Mouse (Mus musculus): Measurements from ENCODE around the gene Emilin2. TPM values are rescaled to one million over a fixed set of nuclear protein-coding genes. Genes with fewer than 3 reads are reported as not detected.

Gene Emilin2
- polyA plus RNA-seq, 1 experiment from 2014 or later: 2.7 TPM

GRCm38 (mm10) chr17:71273901-71274300 lies 37.9 kb downstream of the Emilin2 start:
- 93% methylated on average over 12 of the region's 12 CpGs for WGBS
- no peaks in the 10 kb centered on the region for H3K4me1 ChIP-seq (ENCODE audit: insufficient read depth, low read length)
- no peak overlapping the region for H3K9ac ChIP-seq (replicated peaks; ENCODE audit: low read length)
- H3K27ac ChIP-seq (ENCODE audit: low read length): no peak overlapping the region
- no peaks in the 10 kb centered on the region for H3K9me3 ChIP-seq (ENCODE audit: low read length)
- no peak overlapping the region for H3K4me3 ChIP-seq (ENCODE audit: low read length)
- no peak for ATAC-seq (ENCODE audit: low FRiP score, low TSS enrichment)
- H3K36me3 ChIP-seq (ENCODE audit: insufficient read depth, low read length): 0 out of 2 replicates have a peak, but pooled peaks cover 3% of the 10 kb centered on the region
- no peak overlapping the region for H3K4me2 ChIP-seq (replicated peaks; ENCODE audit: low read depth, low read length)
- no peaks in the 10 kb centered on the region for H3K27me3 ChIP-seq (ENCODE audit: insufficient read depth, low read length)

- WGBS: 90% methylated on average over 3 of the region's 3 CpGs
- Histone ChIP-seq H3K4me1 (ENCODE audit: insufficient read depth, low read length) (no peaks in the 10 kb centered on the region; the same call in 1 of the 2 replicates), H3K27ac (ENCODE audit: low read length) (no peak overlapping the region), H3K9me3 (ENCODE audit: low read length) (no peaks in the 10 kb centered on the region), H3K9ac (replicated peaks; ENCODE audit: low read length) (no peak overlapping the region), H3K4me3 (ENCODE audit: low read length) (no peak overlapping the region), H3K27me3 (ENCODE audit: insufficient read depth, low read length) (no peaks in the 10 kb centered on the region), H3K36me3 (ENCODE audit: insufficient read depth, low read length) (no peaks in the 10 kb centered on the region), H3K4me2 (replicated peaks; ENCODE audit: low read depth, low read length) (no peak overlapping the region)
- ATAC-seq (ENCODE audit: low FRiP score, low TSS enrichment): peak; percentile 11; the same call in 1 of the 2 replicates
Observed at GRCm38 (mm10) chr17:71268599-71268998, 43.2 kb downstream of the Emilin2 start.

GRCm38 (mm10) chr17:71268152-71268551 lies 43.6 kb downstream of the Emilin2 start:
- Histone ChIP-seq H3K9ac (replicated peaks; ENCODE audit: low read length) (no peak overlapping the region), H3K4me3 (ENCODE audit: low read length) (no peak overlapping the region), H3K27ac (ENCODE audit: low read length) (no peak overlapping the region), H3K4me1 (ENCODE audit: insufficient read depth, low read length) (no peaks in the 10 kb centered on the region; the same call in 1 of the 2 replicates), H3K27me3 (ENCODE audit: insufficient read depth, low read length) (no peaks in the 10 kb centered on the region), H3K36me3 (ENCODE audit: insufficient read depth, low read length) (no peaks in the 10 kb centered on the region), H3K4me2 (replicated peaks; ENCODE audit: low read depth, low read length) (no peak overlapping the region), H3K9me3 (ENCODE audit: low read length) (no peaks in the 10 kb centered on the region)
- ATAC-seq (ENCODE audit: low FRiP score, low TSS enrichment): 0 out of 2 replicates have a peak, but pooled peaks have one; percentile 25
- WGBS: 87% methylated on average over 10 of the region's 10 CpGs

GRCm38 (mm10) chr17:71267374-71267773 lies 44.4 kb downstream of the Emilin2 start:
- no peak overlapping the region for H3K9ac ChIP-seq (replicated peaks; ENCODE audit: low read length)
- WGBS: 87% methylated on average over 8 of the region's 8 CpGs
- no peaks in the 10 kb centered on the region for H3K9me3 ChIP-seq (ENCODE audit: low read length)
- no peaks in the 10 kb centered on the region for H3K27me3 ChIP-seq (ENCODE audit: insufficient read depth, low read length)
- no peak overlapping the region for H3K27ac ChIP-seq (ENCODE audit: low read length)
- no peaks in the 10 kb centered on the region for H3K36me3 ChIP-seq (ENCODE audit: insufficient read depth, low read length)
- no peak overlapping the region for H3K4me3 ChIP-seq (ENCODE audit: low read length)
- no peak for ATAC-seq (ENCODE audit: low FRiP score, low TSS enrichment)
- no peak overlapping the region for H3K4me2 ChIP-seq (replicated peaks; ENCODE audit: low read depth, low read length)
- no peaks in the 10 kb centered on the region; the same call in 1 of the 2 replicates for H3K4me1 ChIP-seq (ENCODE audit: insufficient read depth, low read length)

GRCm38 (mm10) chr17:71265336-71266051 lies 46.3 kb downstream of the Emilin2 start:
- WGBS: 72% methylated on average over 5 of the region's 5 CpGs
- ATAC-seq (ENCODE audit: low FRiP score, low TSS enrichment): no peak
- no peaks in the 10 kb centered on the region for H3K9me3 ChIP-seq (ENCODE audit: low read length)
- no peaks in the 10 kb centered on the region for H3K36me3 ChIP-seq (ENCODE audit: insufficient read depth, low read length)
- H3K4me3 ChIP-seq (ENCODE audit: low read length): no peak overlapping the region
- H3K27ac ChIP-seq (ENCODE audit: low read length): no peak overlapping the region
- H3K4me2 ChIP-seq (replicated peaks; ENCODE audit: low read depth, low read length): no peak overlapping the region
- no peaks in the 10 kb centered on the region for H3K27me3 ChIP-seq (ENCODE audit: insufficient read depth, low read length)
- H3K9ac ChIP-seq (replicated peaks; ENCODE audit: low read length): no peak overlapping the region
- no peaks in the 10 kb centered on the region; the same call in 1 of the 2 replicates for H3K4me1 ChIP-seq (ENCODE audit: insufficient read depth, low read length)

- 55% methylated on average over 4 of the region's 4 CpGs for WGBS
- H3K4me1 ChIP-seq (ENCODE audit: insufficient read depth, low read length): peaks cover 4% of the 10 kb centered on the region; the same call in 1 of the 2 replicates
- ATAC-seq (ENCODE audit: low FRiP score, low TSS enrichment): no peak
- H3K27me3 ChIP-seq (ENCODE audit: insufficient read depth, low read length): no peaks in the 10 kb centered on the region
- no peaks in the 10 kb centered on the region for H3K36me3 ChIP-seq (ENCODE audit: insufficient read depth, low read length)
- H3K9me3 ChIP-seq (ENCODE audit: low read length): no peaks in the 10 kb centered on the region
- H3K4me3 ChIP-seq (ENCODE audit: low read length): no peak overlapping the region
- H3K4me2 ChIP-seq (replicated peaks; ENCODE audit: low read depth, low read length): no peak overlapping the region
- no peak overlapping the region for H3K9ac ChIP-seq (replicated peaks; ENCODE audit: low read length)
- H3K27ac ChIP-seq (ENCODE audit: low read length): no peak overlapping the region
Observed at GRCm38 (mm10) chr17:71264739-71265138, 47.0 kb downstream of the Emilin2 start.

- Histone ChIP-seq H3K4me1 (ENCODE audit: insufficient read depth, low read length) (peaks cover 6% of the 10 kb centered on the region; the same call in 1 of the 2 replicates), H3K27ac (ENCODE audit: low read length) (no peak overlapping the region), H3K4me2 (replicated peaks; ENCODE audit: low read depth, low read length) (no peak overlapping the region), H3K27me3 (ENCODE audit: insufficient read depth, low read length) (no peaks in the 10 kb centered on the region), H3K9me3 (ENCODE audit: low read length) (no peaks in the 10 kb centered on the region), H3K9ac (replicated peaks; ENCODE audit: low read length) (no peak overlapping the region), H3K4me3 (ENCODE audit: low read length) (no peak overlapping the region), H3K36me3 (ENCODE audit: insufficient read depth, low read length) (no peaks in the 10 kb centered on the region)
- no peak for ATAC-seq (ENCODE audit: low FRiP score, low TSS enrichment)
- 76% methylated on average over 6 of the region's 6 CpGs for WGBS
Observed at GRCm38 (mm10) chr17:71263136-71263535, 48.6 kb downstream of the Emilin2 start.

- Histone ChIP-seq H3K27me3 (ENCODE audit: insufficient read depth, low read length) (no peaks in the 10 kb centered on the region), H3K4me2 (replicated peaks; ENCODE audit: low read depth, low read length) (no peak overlapping the region), H3K36me3 (ENCODE audit: insufficient read depth, low read length) (no peaks in the 10 kb centered on the region), H3K27ac (ENCODE audit: low read length) (no peak overlapping the region), H3K9me3 (ENCODE audit: low read length) (no peaks in the 10 kb centered on the region), H3K9ac (replicated peaks; ENCODE audit: low read length) (no peak overlapping the region), H3K4me3 (ENCODE audit: low read length) (no peak overlapping the region), H3K4me1 (ENCODE audit: insufficient read depth, low read length) (peaks cover 6% of the 10 kb centered on the region; the same call in 1 of the 2 replicates)
- ATAC-seq (ENCODE audit: low FRiP score, low TSS enrichment): no peak
- 56% methylated on average over 3 of the region's 3 CpGs for WGBS
Observed at GRCm38 (mm10) chr17:71260658-71261057, 51.1 kb downstream of the Emilin2 start.

- Histone ChIP-seq H3K9ac (replicated peaks; ENCODE audit: low read length) (no peak overlapping the region), H3K4me2 (replicated peaks; ENCODE audit: low read depth, low read length) (no peak overlapping the region), H3K36me3 (ENCODE audit: insufficient read depth, low read length) (no peaks in the 10 kb centered on the region), H3K4me1 (ENCODE audit: insufficient read depth, low read length) (peaks cover 6% of the 10 kb centered on the region; the same call in 1 of the 2 replicates), H3K27ac (ENCODE audit: low read length) (no peak overlapping the region), H3K9me3 (ENCODE audit: low read length) (no peaks in the 10 kb centered on the region), H3K4me3 (ENCODE audit: low read length) (no peak overlapping the region), H3K27me3 (ENCODE audit: insufficient read depth, low read length) (no peaks in the 10 kb centered on the region)
- ATAC-seq (ENCODE audit: low FRiP score, low TSS enrichment): peak; percentile 83
- 52% methylated on average over 11 of the region's 11 CpGs for WGBS
Observed at GRCm38 (mm10) chr17:71259727-71260126, 52.1 kb downstream of the Emilin2 start.

- Histone ChIP-seq H3K36me3 (ENCODE audit: insufficient read depth, low read length) (no peaks in the 10 kb centered on the region), H3K4me2 (replicated peaks; ENCODE audit: low read depth, low read length) (no peak overlapping the region), H3K27me3 (ENCODE audit: insufficient read depth, low read length) (no peaks in the 10 kb centered on the region), H3K27ac (ENCODE audit: low read length) (no peak overlapping the region), H3K9ac (replicated peaks; ENCODE audit: low read length) (no peak overlapping the region), H3K4me1 (ENCODE audit: insufficient read depth, low read length) (peaks cover 22% of the 10 kb centered on the region), H3K9me3 (ENCODE audit: low read length) (no peaks in the 10 kb centered on the region), H3K4me3 (ENCODE audit: low read length) (no peak overlapping the region)
- ATAC-seq (ENCODE audit: low FRiP score, low TSS enrichment): no peak
- 84% methylated on average over 13 of the region's 13 CpGs for WGBS
Observed at GRCm38 (mm10) chr17:71256806-71257536, 54.8 kb downstream of the Emilin2 start.
